Mouse (Mus musculus) adrenal gland, postnatal 14 days (tissue): ENCODE measurements at regions not wholly inside any gene's neighbourhood (a gene's known extent, or its start where the extent isn't known, plus 50 kb on each side); places are given as distances from the start of the nearest gene placed in this dataset.

Source experiments
- DNase-seq: peaks from one replicate; pipeline ENCODE4 v3.0.0; 2021; ENCODE audit warnings: mixed read lengths

DNA sequence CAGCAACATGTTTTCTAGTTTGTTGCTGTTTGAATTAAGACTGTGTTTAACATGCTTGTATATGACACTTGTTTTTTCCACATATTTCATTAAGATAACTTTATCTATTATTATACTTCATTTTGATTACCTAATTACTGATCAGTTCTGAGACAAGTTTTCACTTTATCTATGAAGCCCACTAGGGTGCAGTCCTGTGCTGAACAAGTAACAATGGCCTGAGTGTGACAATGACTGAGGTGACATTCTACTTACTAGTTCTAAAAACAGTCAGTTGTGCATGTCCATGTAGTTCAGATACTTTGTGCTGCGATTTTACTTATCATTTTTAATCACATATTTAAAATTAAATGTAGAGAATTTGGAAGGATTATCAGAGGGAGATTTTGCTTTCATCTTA, 1795.2 kb upstream of the Gm37988 start:
- no peak for DNase-seq

DNA sequence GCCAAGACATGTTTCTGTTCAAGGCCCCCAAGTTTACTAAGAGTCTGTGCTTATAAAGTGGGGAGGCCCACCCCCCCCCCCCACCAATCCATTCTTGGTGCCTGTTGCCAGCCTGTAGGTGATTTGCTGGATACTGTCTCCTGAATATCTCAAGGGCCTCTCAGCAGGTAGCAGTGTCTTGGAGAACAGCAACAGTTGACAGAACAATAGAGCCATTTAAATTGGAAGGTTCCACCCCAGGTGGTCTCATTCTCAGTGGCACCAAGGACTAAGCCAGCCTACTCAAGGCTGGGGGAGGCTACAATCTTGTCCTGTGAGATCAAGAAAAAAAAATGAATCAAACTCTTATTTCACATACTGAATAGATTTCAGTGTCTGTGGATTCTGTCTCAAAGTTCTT, 1744.9 kb upstream of the Gm37988 start:
- DNase-seq, result no peak

DNA sequence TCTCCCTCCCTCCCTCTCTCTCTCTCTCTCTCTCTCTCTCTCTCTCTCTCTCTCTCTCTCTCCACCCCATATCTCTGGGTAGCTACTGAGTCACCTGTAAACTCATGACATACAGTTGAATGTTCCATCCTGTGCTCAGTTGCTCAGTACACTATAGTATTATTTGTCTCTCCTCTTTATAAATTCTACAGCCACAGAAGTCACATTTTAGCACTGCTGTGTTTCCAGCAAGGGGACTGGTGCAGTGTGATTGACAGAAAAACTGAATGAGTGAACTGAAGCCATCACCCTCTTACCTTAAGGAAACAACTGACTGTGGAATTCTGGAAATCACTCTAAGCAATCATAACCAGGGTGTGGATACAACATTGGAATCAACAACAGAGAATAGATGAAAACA, 1713.3 kb upstream of the Gm37988 start:
- DNase-seq, result no peak

DNA sequence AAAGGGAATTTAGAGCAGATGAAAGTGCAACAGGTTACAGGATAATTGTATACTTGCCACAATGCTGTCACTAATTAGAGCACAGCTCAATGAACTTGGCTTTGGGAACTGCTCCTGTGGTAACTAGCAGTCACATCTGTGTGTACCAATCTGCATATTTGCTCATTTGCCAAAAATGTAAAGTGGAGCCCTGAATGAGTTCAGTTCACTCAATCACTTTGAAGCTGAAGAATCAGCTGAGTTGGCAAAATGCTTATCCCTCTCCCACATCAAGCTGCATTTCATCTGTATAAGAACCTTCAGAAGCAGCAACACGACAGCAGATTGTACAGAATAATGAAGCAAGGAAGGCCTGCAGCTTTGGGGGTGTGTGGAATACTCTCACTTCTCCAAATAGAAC, 1712.8 kb upstream of the Gm37988 start:
- no peak for DNase-seq

DNA sequence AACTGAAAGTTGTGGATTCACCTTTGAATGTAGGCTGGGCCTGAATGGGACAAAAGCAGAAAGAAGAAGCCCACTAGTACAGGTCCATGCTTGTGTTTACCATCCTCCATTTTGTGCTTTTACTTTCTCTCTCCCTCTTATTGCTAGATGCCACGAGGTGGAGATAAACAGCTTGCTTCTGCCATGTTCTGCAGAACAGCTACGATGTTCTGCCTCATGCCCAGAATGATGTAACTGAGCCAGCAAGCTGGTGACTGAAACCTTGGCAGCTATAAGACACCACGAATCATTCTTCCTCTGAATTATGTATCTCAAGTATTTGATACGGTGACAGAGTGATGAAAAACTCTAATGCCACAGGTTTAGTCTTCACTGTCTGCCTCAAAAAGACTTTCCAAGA, 1694.1 kb upstream of the Gm37988 start:
- no peak for DNase-seq

DNA sequence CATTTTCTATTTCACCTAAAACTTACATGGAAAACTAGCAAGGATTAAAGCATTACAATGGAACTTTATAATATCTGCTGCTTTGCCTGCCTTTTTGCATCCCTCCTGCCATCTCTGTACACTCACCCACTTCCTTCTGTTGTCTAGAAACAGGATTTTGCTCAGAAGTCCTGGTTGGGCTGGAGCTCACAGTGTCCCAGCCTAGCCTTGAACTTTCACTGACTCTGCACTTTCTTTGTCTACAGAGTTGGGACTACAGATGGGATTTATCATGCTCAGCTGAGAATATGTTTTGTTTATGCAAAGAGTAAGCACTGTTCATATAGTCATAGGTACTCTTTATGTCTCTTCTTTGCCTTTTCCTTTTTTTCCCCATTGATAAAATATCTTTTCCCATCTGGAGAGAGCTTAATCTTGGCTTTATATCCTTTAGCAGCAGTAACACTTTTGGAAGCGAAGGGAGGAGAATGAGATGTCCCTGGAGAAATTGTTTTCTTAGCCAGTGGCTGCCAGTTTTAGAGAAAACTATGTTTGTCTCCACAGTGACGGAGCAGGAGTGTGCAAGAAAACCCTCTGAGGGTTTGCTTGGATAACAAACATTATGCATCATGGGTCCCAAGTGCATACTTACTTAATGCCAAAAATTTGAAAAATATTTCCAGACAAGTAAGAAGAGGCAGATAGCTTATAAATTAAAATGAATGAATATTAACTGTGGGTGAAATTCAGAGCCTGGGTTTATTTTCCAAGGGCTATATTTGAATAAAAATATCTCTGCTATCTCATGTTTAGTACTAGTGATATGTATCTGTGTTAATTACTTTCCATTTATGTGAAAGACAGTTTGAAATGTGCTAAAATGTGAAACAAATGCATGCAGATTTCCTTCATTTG, 1687.9 kb upstream of the Gm37988 start:
- DNase-seq, result no peak

DNA sequence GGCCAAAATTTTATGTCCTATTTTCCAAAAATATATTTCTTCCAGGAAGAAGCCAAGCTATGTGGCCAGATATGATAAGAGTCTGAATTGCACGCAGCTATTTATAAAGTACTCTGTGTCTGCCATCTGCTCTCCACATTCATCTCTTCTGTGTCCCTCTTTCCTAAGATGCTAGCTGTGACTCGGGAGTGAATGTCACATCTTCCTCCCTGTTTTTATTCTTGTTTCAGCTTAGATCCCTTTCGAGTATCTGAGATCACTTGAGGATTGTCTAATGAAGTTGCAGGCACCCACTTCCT, 1687.4 kb upstream of the Gm37988 start:
- DNase-seq, result no peak

DNA sequence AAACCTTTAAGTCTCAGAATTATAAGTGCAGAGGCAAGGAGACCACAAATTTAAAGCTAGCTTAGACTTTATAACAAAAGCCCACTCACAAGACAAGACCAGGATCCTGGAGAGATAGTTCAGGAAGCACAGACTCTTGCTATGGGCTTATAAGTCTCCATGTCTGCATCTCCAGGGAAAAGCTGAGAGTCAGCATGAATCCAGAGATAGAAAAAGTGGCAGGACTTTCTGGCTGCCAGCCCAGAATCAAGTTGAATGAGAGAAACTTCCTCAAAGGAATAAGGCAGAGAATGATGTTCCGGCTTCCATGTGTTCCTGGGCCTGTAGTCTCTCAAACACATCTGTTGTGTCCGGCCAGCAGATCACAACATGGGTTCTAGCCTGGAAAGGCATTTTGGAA, 1686.4 kb upstream of the Gm37988 start:
- DNase-seq, result peak; percentile 6

DNA sequence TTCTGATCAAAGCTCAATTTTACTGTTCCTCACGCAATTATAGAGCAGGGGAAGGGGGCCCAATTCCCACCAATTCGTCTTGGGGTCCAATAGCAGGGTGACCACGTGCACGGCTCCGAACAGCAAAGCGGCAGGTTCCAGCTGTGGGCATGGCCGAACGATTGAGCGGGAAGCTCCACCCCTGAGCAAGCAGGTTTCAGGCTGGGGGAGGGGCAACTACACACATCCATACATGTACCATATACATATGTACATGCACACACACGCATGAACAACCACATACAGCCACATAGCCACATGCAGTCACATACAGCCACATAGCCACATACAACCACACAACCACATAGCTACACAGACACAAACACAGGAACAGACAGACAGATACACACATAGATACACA, 1685.9 kb upstream of the Gm37988 start:
- no peak for DNase-seq
